Mouse (Mus musculus) embryonic facial prominence, embryonic 15.5 days (tissue): ENCODE data around the gene Nsf. TPM values are rescaled to one million over a fixed set of nuclear protein-coding genes. Genes with fewer than 3 reads are reported as not detected.

Experiments
- ATAC-seq: fragments of 200-750 bp; cut with Nextera tagmentation; 2 replicates; pipeline ENCODE4 v1.8.0; 2017; ENCODE audit warnings: low read depth, moderate TSS enrichment; ENCODE audit not compliant: insufficient number of reproducible peaks, low FRiP score, low TSS enrichment
- H3K27ac ChIP-seq: fragments of 300-500 bp; sonication (generic); replicated peaks from 2 replicates; pipeline ENCODE4 v1.5.1; 2015; ENCODE audit warnings: mild to moderate bottlenecking, inconsistent platforms
- H3K27me3 ChIP-seq: fragments of 300-500 bp; sonication (generic); 2 replicates; pipeline ENCODE4 v1.6.1; 2015; ENCODE audit warnings: inconsistent platforms
- H3K36me3 ChIP-seq: fragments of 300-500 bp; sonication (generic); 2 replicates; pipeline ENCODE4 v1.6.1; 2015; ENCODE audit warnings: mild to moderate bottlenecking, inconsistent platforms
- H3K4me1 ChIP-seq: fragments of 300-500 bp; sonication (generic); 2 replicates; pipeline ENCODE4 v1.6.1; 2015; ENCODE audit warnings: inconsistent platforms
- H3K4me2 ChIP-seq: fragments of 300-500 bp; sonication (generic); replicated peaks from 2 replicates; pipeline ENCODE4 v1.6.1; 2015; ENCODE audit warnings: mild to moderate bottlenecking, inconsistent platforms
- H3K4me3 ChIP-seq: fragments of 300-500 bp; sonication (generic); replicated peaks from 2 replicates; pipeline ENCODE4 v1.5.1; 2015; ENCODE audit warnings: mild to moderate bottlenecking, inconsistent platforms
- H3K9ac ChIP-seq: fragments of 300-500 bp; sonication (generic); 2 replicates; pipeline ENCODE4 v1.6.1; 2015; ENCODE audit warnings: inconsistent platforms
- H3K9me3 ChIP-seq: fragments of 300-500 bp; sonication (generic); replicated peaks from 2 replicates; pipeline ENCODE4 v1.6.1; 2016; ENCODE audit warnings: inconsistent platforms
- WGBS: fragments of 180-500 bp; shearing (Covaris S2); methylation state at CpG from one replicate; pipeline ENCODE4 v1.1.7; 2015; 5-methylcytosine and 5-hydroxymethylcytosine counted together
- polyA plus RNA-seq: library from polyadenylated mRNA; unstranded; fragments of >200 nt; fragmentation: Nextera tagmentation; extraction: Ambion mirVana; gene quantifications from 2 replicates; pipeline ENCODE4 v1.2.1, GENCODE M21; 2015

Gene Nsf
- polyA plus RNA-seq, 1 experiment from 2014 or later: 51.4 TPM

DNA sequence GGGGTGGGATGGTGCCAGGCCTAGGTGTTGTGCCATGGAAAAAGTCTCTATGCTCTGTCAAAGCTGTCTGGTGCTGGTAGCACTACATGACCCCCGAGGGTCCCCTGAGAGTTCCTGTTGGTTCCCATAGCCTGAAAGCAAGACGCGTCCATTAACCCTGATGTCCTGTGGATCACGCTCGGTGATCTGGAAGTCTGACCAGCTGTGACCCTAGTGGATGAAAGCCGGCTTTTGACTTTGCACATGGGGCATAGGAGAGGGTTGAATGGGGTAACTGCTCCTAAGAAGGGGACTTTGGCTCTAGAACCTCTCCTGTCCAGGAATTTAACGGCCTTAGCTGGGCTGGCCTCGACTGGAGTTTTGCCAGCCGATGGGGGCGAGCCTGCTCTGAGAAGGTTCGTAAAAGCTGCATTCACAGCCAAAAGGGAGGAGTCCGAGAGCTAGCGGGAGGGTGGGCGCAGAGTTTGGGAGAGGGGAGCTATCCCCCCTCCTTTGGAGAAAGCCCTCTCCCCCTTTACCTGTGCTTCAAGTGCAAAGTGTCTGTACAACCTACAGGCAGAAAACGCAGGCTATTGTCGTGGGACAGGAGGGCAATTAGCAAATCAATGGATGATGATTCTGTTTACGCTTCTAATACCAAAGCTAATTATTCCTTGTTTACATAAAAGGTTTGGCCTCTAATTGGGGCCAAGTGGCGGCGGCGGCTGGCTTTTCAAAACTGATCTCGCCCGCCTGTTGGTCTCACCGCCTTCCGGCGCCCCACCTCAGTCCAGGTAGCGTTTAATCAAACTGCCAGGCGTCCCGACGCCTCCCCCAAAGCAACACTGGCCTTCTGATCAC is 144.9 kb downstream of the Nsf start:
- Histone ChIP-seq H3K4me2 (peak overlapping the region; percentile 98), H3K9ac (no peak overlapping the region), H3K27me3 (peaks cover 82% of the 10 kb centered on the region), H3K36me3 (no peaks in the 10 kb centered on the region), H3K4me1 (peaks cover 22% of the 10 kb centered on the region), H3K27ac (no peak overlapping the region), H3K4me3 (peak overlapping the region; percentile 52), H3K9me3 (no peaks in the 10 kb centered on the region)
- no peak for ATAC-seq
- 10% methylated on average over 29 of the region's 29 CpGs for WGBS

DNA sequence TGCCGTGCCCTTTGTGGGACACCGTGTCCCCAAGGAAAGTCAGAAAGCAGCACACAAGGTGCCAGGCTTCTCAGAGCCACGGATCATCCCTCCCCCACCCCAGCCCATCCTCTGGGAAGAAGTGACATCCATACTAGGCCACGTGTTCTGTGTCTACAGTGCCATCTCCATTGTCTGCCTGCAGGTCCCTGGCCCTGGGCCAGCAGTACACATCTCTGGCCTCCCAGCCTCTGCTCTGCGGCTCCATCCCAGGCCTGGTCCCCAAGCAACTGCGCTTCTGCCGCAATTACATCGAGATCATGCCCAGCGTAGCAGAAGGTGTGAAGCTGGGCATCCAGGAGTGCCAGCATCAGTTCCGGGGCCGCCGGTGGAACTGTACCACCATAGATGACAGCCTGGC is 145.9 kb downstream of the Nsf start:
- H3K4me2 ChIP-seq: no peak overlapping the region
- H3K36me3 ChIP-seq: no peaks in the 10 kb centered on the region
- H3K27ac ChIP-seq: no peak overlapping the region
- 46% methylated on average over 12 of the region's 12 CpGs for WGBS
- no peaks in the 10 kb centered on the region for H3K9me3 ChIP-seq
- no peak overlapping the region for H3K9ac ChIP-seq
- ATAC-seq: no peak
- H3K4me1 ChIP-seq: peaks cover 22% of the 10 kb centered on the region
- H3K4me3 ChIP-seq: no peak overlapping the region
- peaks cover 72% of the 10 kb centered on the region for H3K27me3 ChIP-seq

DNA sequence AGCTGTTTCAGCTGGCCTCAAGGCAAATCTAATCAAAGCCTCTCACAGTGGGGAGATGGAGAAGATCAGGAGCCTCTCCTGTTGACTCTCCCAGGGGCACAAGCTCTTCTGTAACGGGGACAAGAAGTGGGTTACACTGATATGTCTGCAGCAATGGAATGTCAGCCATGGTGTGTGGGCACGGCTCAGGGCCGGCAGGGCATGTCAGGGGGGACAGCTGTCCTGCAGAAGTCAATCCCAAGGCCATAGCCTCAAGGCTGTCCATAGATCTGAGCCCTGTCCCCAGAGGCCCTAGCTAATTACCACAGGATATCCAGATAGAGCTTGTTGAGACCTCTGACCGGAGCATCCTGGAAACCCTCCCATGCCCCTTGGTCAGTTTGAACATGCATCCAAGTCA is 149.1 kb downstream of the Nsf start:
- no peak overlapping the region for H3K27ac ChIP-seq
- WGBS: 55% methylated on average over 4 of the region's 4 CpGs
- no peak overlapping the region for H3K4me2 ChIP-seq
- H3K9ac ChIP-seq: no peak overlapping the region
- no peaks in the 10 kb centered on the region for H3K36me3 ChIP-seq
- peaks cover 11% of the 10 kb centered on the region for H3K4me1 ChIP-seq
- H3K27me3 ChIP-seq: peaks cover 40% of the 10 kb centered on the region
- H3K4me3 ChIP-seq: no peak overlapping the region
- ATAC-seq: no peak
- H3K9me3 ChIP-seq: no peaks in the 10 kb centered on the region

DNA sequence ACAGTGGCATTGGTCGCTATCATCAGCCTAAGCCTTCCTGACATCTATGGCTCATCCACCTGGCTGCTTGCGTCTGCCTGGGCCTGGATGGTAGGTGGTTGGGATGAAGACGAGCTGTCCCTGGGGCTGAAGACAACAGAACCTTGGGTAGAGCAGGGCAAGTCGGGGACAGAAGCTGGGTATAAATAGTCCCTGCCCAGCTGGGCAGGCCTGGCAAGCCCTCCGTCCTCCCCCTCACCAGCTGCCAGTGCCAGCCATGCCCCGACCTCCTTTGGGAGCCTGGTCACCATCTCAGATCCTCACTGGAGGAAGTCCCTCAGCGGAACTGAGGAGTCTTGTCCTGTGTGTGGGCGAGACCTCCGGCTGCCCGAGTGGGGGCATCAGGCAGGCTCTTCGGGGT is 149.7 kb downstream of the Nsf start:
- H3K9me3 ChIP-seq: no peaks in the 10 kb centered on the region
- 83% methylated on average over 11 of the region's 11 CpGs for WGBS

DNA sequence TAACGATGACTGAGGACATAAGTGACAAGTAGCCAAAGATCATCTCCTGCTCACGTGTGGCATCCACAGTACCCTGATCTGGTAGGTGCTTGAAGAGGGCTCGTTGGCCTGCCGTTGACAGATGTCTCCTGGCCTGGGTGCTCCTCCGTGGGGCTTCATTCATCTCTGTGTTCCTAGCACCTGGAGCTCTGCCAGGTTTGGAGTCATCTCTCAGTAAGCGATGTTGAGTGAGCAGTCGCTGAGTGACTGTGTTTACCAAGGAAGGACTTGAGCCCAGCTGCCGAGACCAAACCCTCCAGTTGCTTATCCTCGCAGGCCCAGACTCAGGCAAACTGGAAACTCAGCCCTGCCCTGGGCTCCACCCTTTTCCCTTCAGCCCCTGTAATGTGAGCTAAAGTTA is 152.7 kb downstream of the Nsf start:
- WGBS: 53% methylated on average over 9 of the region's 9 CpGs
- Histone ChIP-seq H3K9ac (no peak overlapping the region), H3K4me3 (no peak overlapping the region), H3K27me3 (peaks cover 22% of the 10 kb centered on the region), H3K36me3 (no peaks in the 10 kb centered on the region), H3K27ac (0 out of 2 replicates have a peak overlapping the region, but pooled peaks have one; percentile 17), H3K9me3 (no peaks in the 10 kb centered on the region), H3K4me2 (no peak overlapping the region), H3K4me1 (no peaks in the 10 kb centered on the region)
- peak; percentile 29; the same call in 1 of the 2 replicates for ATAC-seq

More for the DNA sequence above, 149.7 kb downstream of the Nsf start:
- Histone ChIP-seq H3K4me1 (peaks cover 4% of the 10 kb centered on the region), H3K9ac (no peak overlapping the region), H3K27me3 (peaks cover 33% of the 10 kb centered on the region), H3K27ac (no peak overlapping the region), H3K4me2 (no peak overlapping the region), H3K36me3 (no peaks in the 10 kb centered on the region), H3K4me3 (no peak overlapping the region)
- ATAC-seq: no peak

DNA sequence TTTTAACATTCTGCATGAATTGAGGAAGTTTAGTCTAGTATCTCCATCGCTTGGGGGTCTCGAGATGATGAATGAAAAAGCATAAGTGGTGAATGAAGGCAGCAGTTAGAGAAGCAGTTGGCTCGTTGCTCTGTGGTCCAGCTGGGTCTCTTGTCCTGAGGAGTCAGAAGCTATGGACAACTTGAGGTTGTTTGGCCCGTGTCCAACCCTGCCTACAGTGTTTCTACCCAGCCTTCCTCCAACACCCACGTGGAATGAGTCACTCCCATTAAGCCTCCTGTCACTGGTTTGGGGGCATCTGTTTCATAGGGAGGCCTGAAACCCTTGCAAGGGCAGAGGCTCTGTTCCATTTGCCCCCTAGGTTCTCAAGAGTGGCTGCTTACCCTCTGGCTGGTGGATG is 163.9 kb downstream of the Nsf start:
- H3K4me1 ChIP-seq: no peaks in the 10 kb centered on the region
- H3K36me3 ChIP-seq: no peaks in the 10 kb centered on the region
- peaks cover 21% of the 10 kb centered on the region for H3K27me3 ChIP-seq
- 70% methylated on average over 5 of the region's 5 CpGs for WGBS
- H3K9ac ChIP-seq: no peak overlapping the region
- no peak overlapping the region for H3K4me3 ChIP-seq
- no peak overlapping the region for H3K27ac ChIP-seq
- no peak overlapping the region for H3K4me2 ChIP-seq
- H3K9me3 ChIP-seq: no peaks in the 10 kb centered on the region
- ATAC-seq: no peak

DNA sequence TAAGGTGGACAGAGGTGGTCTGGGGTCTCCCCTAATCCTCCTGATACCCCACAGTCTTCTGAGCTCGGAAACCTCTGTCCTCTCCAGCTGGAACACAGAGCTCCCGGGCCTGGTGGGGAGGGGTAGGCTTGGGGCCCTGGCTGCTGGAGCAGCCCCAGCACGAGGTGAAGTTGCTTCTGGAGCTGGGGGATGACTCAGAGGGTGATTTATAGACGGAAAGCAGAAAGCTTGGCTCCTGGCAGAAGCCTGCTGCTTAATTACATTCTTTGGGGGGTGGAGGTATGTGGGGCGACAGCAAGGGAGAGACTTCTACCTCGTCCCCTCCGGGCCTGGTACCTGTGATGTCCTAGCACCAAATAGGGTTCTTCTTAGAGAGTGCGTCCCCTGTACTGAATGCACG is 173.7 kb downstream of the Nsf start:
- 54% methylated on average over 9 of the region's 9 CpGs for whole genome bisulfite sequencing
- ATAC-seq: no peak

DNA sequence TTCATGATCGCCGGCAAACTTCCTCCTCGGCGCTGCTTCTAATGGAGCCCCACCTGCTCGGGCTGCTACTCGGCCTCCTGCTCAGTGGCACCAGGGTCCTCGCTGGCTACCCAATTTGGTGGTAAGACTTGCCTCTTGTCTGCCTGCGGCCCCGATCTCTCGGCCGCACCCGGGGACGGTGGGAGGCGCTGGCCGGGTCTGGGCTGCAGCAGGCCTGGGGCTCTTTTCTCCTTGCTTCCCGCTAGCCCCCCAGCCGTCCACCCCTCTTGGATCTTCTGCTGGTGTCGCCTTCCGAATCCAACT is 179.7 kb downstream of the Nsf start:
- WGBS: under 1% methylated on average over 19 of the region's 19 CpGs
- no peaks in the 10 kb centered on the region for H3K36me3 ChIP-seq
- H3K4me1 ChIP-seq: peaks cover 29% of the 10 kb centered on the region
- H3K9me3 ChIP-seq: no peaks in the 10 kb centered on the region
- peak overlapping the region; percentile 41 for H3K4me3 ChIP-seq
- no peak overlapping the region for H3K9ac ChIP-seq
- H3K4me2 ChIP-seq: peak overlapping the region; percentile 54
- peaks cover 85% of the 10 kb centered on the region for H3K27me3 ChIP-seq
- no peak for ATAC-seq
- no peak overlapping the region for H3K27ac ChIP-seq

More for the DNA sequence above, 173.7 kb downstream of the Nsf start:
- no peaks in the 10 kb centered on the region for H3K9me3 ChIP-seq
- no peaks in the 10 kb centered on the region for H3K4me1 ChIP-seq
- H3K27me3 ChIP-seq: peaks cover 28% of the 10 kb centered on the region
- no peak overlapping the region for H3K27ac ChIP-seq
- H3K9ac ChIP-seq: no peak overlapping the region
- H3K36me3 ChIP-seq: no peaks in the 10 kb centered on the region
- no peak overlapping the region for H3K4me2 ChIP-seq
- no peak overlapping the region for H3K4me3 ChIP-seq

DNA sequence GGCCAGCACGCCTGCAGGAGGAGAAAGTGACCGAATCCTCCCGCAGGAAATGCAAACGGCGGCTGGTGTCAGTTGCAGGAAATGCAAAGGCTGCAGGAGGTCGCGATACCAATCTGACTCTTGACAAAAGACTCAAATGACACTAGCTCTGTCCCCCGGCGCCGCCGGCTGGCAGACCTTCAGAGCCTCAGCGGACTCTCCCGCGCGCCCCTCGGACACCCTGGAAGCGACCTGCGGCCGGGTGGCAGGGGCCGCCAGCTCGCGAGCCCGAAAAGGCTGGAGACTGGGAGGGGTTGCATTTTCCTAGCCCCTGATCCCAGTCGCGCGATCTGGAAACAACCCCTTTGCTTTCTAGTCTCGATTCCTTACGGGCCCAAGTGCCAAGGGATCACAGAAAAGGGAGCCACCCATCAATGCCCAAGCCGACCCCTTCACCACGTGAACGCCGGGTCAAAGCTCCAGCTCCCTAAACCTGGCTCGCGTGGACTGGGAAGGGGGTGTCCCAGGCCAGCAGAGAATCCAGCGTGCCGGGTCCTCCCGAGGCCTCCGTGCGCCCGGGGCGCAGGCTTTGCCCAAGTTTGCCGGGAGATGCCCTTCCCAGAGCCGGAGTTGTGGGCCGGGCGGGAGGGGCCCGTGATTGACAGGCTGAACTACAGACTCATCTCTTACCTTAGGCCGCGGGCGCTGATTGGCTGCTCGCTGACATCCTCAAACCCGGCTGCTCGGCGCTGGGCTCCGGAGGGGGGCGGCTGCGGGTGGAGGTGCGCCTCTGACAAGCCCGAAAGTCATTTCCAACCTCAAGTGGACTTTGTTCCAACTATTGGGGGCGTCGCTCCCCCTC is 180.2 kb downstream of the Nsf start, which contains the start of gene Wnt3:
Wnt3 (plus strand) TSS at position 764 of the 841 bp plus-strand sequence.
- Histone ChIP-seq H3K27ac (no peak within 1 kb of the TSS), H3K27me3 (peaks cover 89% of the 10 kb centered on the region), H3K4me1 (peaks cover 29% of the 10 kb centered on the region), H3K4me3 (peak within 1 kb of the TSS; percentile 41), H3K4me2 (peak within 1 kb of the TSS; percentile 54), H3K9me3 (no peaks in the 10 kb centered on the region), H3K36me3 (no peaks in the 10 kb centered on the region), H3K9ac (no peak within 1 kb of the TSS)
- ATAC-seq: no peak
- under 1% methylated on average over 60 of the region's 60 CpGs for WGBS

DNA sequence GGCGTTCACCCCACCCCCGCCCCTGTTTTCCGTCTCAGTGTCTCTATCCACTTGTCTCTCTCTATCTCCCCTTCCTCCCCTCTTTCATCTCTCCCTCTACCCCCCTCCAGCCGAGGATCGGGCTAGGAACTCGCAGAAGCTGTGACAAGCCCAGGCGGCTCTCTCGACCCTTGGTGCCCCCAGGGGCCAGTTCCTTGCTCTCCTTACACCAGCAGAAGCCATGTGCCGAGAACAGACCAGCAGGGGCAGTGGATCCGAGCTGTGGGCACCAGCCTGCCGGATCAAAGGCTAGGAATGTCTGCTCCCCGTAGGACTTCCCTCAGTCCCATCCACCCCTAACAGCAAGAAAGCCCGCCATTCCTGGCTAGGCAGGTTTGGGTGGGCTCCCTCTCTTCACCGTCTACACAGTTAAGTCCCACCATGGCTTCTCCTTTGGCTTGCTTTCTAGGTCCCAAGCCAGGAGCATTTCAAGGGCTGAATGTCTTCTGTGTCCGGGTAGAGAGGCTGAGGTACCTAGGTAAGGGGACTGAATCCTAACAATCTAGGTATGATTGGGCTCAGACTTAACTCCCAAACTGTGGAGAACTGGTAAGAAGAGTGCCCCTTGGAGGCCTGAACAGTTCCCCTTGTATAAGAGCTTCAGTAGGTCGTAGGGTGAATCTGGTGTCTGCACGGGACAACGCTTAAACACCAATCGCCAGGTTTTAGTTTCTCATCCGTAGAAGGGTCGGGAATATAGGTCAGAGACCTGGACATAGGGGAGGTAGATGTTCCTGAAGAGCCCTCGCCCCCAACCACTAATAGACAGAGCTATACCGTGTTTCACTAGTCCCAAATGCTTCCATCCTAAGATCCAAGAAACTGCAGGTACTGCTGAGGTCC is 181.1 kb downstream of the Nsf start:
- H3K4me2 ChIP-seq: peak overlapping the region; percentile 54
- H3K36me3 ChIP-seq: no peaks in the 10 kb centered on the region
- no peak overlapping the region for H3K27ac ChIP-seq
- H3K4me1 ChIP-seq: peaks cover 29% of the 10 kb centered on the region
- H3K4me3 ChIP-seq: peak overlapping the region; percentile 41
- 1% methylated on average over 23 of the region's 23 CpGs for WGBS
- H3K27me3 ChIP-seq: peaks cover 92% of the 10 kb centered on the region
- H3K9me3 ChIP-seq: no peaks in the 10 kb centered on the region
- no peak overlapping the region for H3K9ac ChIP-seq
- ATAC-seq: no peak
